Mouse (Mus musculus): ENCODE results near the gene Ezr.
A peak's percentile ranks its signal among the peaks of the same experiment; 100 is the strongest.
"Not testable (repeated sequence)": the region's sequence is repeated elsewhere in the genome, so short reads cannot be mapped to it uniquely, and the experiment has no call there.

Gene Ezr

GRCm38 (mm10) chr17:6708194-6708593 is 74.4 kb downstream of the Ezr start:
- not testable (repeated sequence) for DNase-seq (ENCODE audit: low read depth, low spot score)

- not testable (repeated sequence) for DNase-seq (ENCODE audit: low read depth, low spot score)
These were observed 75.2 kb downstream of the Ezr start for GRCm38 (mm10) chr17:6707422-6707821.

- DNase-seq (ENCODE audit: low read depth, low spot score) = not testable (repeated sequence)
These were observed 76.1 kb downstream of the Ezr start for GRCm38 (mm10) chr17:6706448-6706847.

- not testable (repeated sequence) for DNase-seq (ENCODE audit: low read depth, low spot score)
These were observed 79.0 kb downstream of the Ezr start for GRCm38 (mm10) chr17:6703381-6704270.

- DNase-seq (ENCODE audit: low read depth, low spot score) = not testable (repeated sequence)
These were observed 79.9 kb downstream of the Ezr start for GRCm38 (mm10) chr17:6702625-6703221.

- not testable (repeated sequence) for DNase-seq (ENCODE audit: low read depth, low spot score)
These were observed 82.5 kb downstream of the Ezr start for GRCm38 (mm10) chr17:6700077-6700476.

- not testable (repeated sequence) for DNase-seq (ENCODE audit: low read depth, low spot score)
These were observed 83.1 kb downstream of the Ezr start for GRCm38 (mm10) chr17:6699502-6699901.

- peak; percentile 47 for DNase-seq (ENCODE audit: low read depth, low spot score)
These were observed 85.3 kb downstream of the Ezr start for GRCm38 (mm10) chr17:6697224-6697775.

- not testable (repeated sequence) for DNase-seq (ENCODE audit: low read depth, low spot score)
These were observed 86.1 kb downstream of the Ezr start for GRCm38 (mm10) chr17:6696521-6696920.

GRCm38 (mm10) chr17:6695712-6696111 is 86.9 kb downstream of the Ezr start:
- not testable (repeated sequence) for DNase-seq (ENCODE audit: low read depth, low spot score)

GRCm38 (mm10) chr17:6691596-6691995 is 91.0 kb downstream of the Ezr start:
- DNase-seq (ENCODE audit: low read depth, low spot score) = peak; percentile 69

GRCm38 (mm10) chr17:6689344-6689743 is 93.2 kb downstream of the Ezr start:
- DNase-seq (ENCODE audit: low read depth, low spot score) = not testable (repeated sequence)

Data from mesoderm, embryonic 11.5 days (tissue).